Mouse (Mus musculus) E14TG2a.4 (cell line): ENCODE results near the gene Rgs9.

Experiments used
- H3K27me3 ChIP-seq: 2 replicates; pipeline ENCODE4 v1.6.1; 2014; ENCODE audit warnings: low read length, control low read depth; ENCODE audit not compliant: insufficient read depth
- H3K36me3 ChIP-seq: 2 replicates; pipeline ENCODE4 v1.6.1; 2014; ENCODE audit warnings: low read length, control low read depth; ENCODE audit not compliant: insufficient read depth
- H3K4me1 ChIP-seq: replicated peaks from 2 replicates; pipeline ENCODE4 v1.6.1; 2014; ENCODE audit warnings: low read depth, low read length, control low read depth
- H3K4me3 ChIP-seq: replicated peaks from 2 replicates; pipeline ENCODE4 v1.5.1; 2014; ENCODE audit warnings: mild to moderate bottlenecking, low read length
- H3K9me3 ChIP-seq: 2 replicates; pipeline ENCODE4 v1.6.1; 2014; ENCODE audit warnings: low read length, control low read depth
- CTCF ChIP-seq: conservative IDR thresholded peaks from 2 replicates; pipeline ENCODE4 v1.5.1; 2014; ENCODE audit warnings: low read length
- NANOG ChIP-seq: IDR thresholded peaks from 2 replicates; pipeline ENCODE4 v1.6.1; 2014; ENCODE audit warnings: borderline replicate concordance, low read length, mixed read lengths
- POU5F1 ChIP-seq: IDR thresholded peaks from 2 replicates; pipeline ENCODE4 v1.6.1; 2014; ENCODE audit warnings: low read length, borderline replicate concordance

The Rgs9 gene

DNA sequence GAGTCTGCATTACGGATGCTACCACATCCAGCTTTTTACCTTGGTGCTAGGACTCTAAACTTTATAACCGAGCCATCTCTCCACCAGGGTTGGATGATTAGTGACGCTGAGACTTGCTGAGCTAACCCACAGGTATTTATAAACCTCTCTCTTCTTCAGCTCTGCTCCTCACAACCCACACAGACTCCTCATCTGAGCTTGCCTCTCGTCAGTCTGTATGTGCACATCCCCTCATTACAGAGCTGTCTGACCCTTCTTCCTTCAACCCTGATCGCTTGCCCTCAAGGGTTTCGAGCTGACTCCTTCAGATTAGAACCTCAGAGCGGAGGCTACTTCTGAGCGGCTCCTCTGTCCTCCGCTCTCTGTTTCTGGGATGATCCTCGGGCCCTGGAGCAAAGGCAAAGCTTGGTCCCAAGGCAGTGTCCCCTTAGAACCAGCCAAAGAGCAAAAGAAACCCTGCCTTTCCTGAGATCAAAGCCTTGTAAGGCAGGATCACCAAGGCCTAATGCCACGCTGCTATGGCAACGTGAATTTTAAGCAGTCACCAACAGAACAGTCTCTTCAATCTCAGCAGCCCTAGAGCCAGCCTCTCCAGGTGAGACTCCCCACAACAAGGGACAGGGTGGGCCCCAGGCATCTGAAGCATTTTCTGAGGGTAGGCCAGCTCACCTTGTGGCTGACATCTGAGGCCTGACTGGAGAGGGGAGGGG lies 79.9 kb downstream of the Rgs9 start:
- H3K27me3 ChIP-seq, result peaks cover 10% of the 10 kb centered on the region
- TF ChIP-seq POU5F1, result no peak
- TF ChIP-seq NANOG, result no peak
- no peak for TF ChIP-seq CTCF
- no peak overlapping the region for H3K4me3 ChIP-seq
- no peaks in the 10 kb centered on the region for H3K4me1 ChIP-seq
- H3K36me3 ChIP-seq, result no peaks in the 10 kb centered on the region
- H3K9me3 ChIP-seq, result peaks cover 12% of the 10 kb centered on the region

GRCm38 (mm10) chr11:109210772-109211171 lies 87.2 kb downstream of the Rgs9 start:
- TF ChIP-seq CTCF (no peak), POU5F1 (no peak), NANOG (no peak)
- H3K27me3 ChIP-seq, result no peaks in the 10 kb centered on the region
- no peaks in the 10 kb centered on the region for H3K36me3 ChIP-seq
- no peaks in the 10 kb centered on the region for H3K4me1 ChIP-seq
- no peaks in the 10 kb centered on the region for H3K9me3 ChIP-seq
- no peak overlapping the region for H3K4me3 ChIP-seq

DNA sequence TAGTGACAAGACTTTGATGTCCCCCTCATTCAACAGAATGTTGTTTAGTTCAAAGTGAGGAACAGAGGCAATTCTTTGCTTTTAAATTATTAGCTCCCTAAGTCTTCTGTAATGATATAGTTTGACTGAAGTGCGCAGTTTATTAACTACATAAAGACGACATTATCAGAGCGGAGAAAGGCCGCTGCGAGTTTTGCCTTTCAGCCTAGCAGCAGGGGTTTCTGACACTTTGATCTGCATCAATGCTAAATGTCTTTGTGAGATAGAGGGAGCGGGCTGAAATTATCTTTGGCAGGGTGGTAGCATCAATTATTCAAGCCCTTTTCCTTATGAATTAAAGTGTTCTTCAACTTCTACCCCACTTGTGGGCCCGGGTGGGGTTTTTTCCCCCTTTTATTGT lies 87.6 kb downstream of the Rgs9 start:
- no peaks in the 10 kb centered on the region for H3K9me3 ChIP-seq
- TF ChIP-seq POU5F1 (no peak), CTCF (no peak), NANOG (no peak)
- H3K4me3 ChIP-seq, result no peak overlapping the region
- no peaks in the 10 kb centered on the region for H3K27me3 ChIP-seq
- no peaks in the 10 kb centered on the region for H3K4me1 ChIP-seq
- no peaks in the 10 kb centered on the region for H3K36me3 ChIP-seq

- TF ChIP-seq POU5F1 (no peak), NANOG (no peak), CTCF (no peak)
Measured at GRCm38 (mm10) chr11:109206732-109207131, 91.2 kb downstream of the Rgs9 start.

DNA sequence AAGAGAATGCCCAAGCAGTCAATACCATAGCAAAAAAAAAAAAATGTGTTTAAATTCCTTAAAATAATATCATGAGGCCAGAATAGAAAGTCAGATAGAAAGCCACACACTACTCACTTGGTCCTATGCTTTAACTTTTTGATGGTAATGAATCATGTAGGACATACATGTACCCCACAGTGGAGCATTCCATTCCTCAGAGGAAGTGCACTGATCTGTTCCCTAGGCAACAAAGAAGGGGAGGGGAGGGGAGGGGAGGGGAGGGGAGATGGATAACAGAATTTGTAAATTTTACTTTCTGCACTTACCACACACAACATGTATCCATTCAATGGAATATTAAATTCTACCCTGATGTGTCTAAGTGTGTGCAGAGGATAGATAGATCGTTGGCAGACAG lies 91.9 kb downstream of the Rgs9 start:
- Histone ChIP-seq H3K27me3 (no peaks in the 10 kb centered on the region; the same call in 1 of the 2 replicates), H3K9me3 (no peaks in the 10 kb centered on the region), H3K36me3 (no peaks in the 10 kb centered on the region), H3K4me1 (no peaks in the 10 kb centered on the region), H3K4me3 (no peak overlapping the region)
- TF ChIP-seq NANOG, result no peak
- TF ChIP-seq POU5F1, result no peak
- no peak for TF ChIP-seq CTCF

More at GRCm38 (mm10) chr11:109206732-109207131, 91.2 kb downstream of the Rgs9 start:
- Histone ChIP-seq H3K27me3 (no peaks in the 10 kb centered on the region; the same call in 1 of the 2 replicates), H3K9me3 (no peaks in the 10 kb centered on the region), H3K4me1 (no peaks in the 10 kb centered on the region), H3K36me3 (no peaks in the 10 kb centered on the region), H3K4me3 (no peak overlapping the region)

DNA sequence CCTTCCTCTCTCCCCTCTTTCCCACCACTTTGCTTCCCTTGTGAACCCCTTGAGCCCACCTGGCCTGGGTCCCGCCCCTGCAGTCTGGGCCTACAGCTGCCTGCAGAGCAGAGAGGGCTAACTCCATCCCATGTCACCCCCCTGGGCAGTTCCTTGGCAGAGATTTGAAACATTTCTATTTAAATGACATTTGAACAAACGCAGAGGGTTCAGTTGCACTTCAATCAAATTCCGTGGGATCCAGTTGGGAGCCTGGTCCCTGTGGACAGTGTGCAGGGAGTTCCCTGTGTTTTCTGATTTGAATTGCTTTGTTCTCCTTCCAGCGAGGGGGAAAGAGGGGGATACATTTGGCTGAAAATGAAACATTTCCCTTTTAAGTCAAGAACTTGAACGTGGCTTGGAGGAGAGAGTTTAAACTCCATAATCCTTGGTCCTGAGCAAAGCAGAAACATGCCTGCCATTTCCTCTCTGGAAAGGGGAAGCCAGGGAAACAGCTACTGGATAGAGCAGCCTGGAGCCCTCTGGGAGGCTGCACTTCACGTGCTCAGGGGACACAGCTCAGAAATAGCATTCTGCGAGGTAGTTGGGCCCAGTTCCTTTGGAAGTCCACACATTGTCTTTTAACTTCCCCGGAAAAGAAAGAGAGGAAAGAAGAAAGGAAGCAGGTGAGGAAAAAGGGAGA lies 98.2 kb downstream of the Rgs9 start:
- Histone ChIP-seq H3K9me3 (peaks cover 15% of the 10 kb centered on the region), H3K27me3 (peaks cover 4% of the 10 kb centered on the region; the same call in 1 of the 2 replicates), H3K4me3 (no peak overlapping the region), H3K36me3 (no peaks in the 10 kb centered on the region), H3K4me1 (peaks cover 6% of the 10 kb centered on the region)
- no peak for TF ChIP-seq NANOG
- TF ChIP-seq CTCF, result no peak
- no peak for TF ChIP-seq POU5F1

DNA sequence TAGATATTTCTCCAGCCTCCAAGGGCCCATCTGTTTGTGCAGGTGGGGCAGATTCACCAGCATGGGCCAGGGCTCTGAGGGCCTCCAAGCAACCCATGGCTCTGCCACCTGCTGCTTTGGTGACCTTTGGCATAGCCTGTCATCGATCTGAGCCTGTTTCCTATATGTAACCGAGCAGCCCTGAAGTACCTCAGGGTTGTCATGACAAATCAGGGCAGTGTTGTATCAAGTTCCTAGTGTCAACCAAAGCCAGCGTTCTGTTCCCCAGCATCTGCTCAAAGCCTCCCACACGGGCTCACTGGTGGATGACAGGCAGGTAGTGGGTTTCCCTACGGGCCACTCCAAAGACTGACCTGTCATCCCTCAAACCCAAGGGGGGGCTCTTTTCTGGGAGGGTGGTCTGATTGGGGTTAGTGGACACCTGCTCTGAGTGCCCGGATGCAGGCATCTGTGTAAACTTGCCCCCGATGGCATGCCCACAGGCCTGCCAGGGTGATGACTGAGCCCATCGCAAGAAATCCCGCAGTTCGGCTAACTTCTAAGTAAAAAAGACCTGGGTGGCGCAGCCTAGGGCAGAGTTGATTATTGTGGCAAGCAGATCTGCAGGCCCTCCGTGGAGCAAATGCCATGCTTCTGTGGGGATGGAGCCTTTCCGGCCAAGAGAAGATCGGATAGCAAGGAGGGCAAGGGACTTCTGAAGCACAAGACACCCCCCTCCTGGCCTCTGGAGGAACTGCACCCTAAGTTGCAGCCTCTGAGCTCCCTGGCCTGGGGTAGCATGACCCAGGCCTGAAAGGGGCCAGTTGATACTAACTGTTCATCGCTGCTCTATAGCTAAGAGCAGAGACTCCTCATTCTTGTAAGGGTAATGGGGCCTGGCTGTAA lies 105.0 kb downstream of the Rgs9 start:
- TF ChIP-seq NANOG (no peak), CTCF (peak; percentile 67)
- peaks cover 4% of the 10 kb centered on the region; the same call in 1 of the 2 replicates for H3K4me1 ChIP-seq
- no peaks in the 10 kb centered on the region for H3K36me3 ChIP-seq

DNA sequence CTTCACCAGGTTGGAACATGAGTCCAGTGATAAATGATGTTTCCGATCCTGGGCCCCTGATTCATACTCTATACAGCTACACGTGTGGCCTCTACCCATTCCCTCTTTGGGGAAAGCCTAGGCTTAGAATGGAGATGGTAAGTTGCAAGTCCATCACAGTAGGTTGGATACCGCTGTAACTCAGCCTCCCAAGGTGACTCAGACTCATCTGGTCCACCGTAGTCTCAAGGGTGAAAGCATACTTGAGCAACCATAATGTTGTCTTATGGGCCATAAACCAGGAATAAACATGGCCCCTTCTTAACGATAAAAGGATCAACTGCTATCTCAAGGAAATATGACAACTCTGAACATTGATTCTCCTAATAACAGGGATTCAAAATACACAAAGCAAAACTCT lies 109.7 kb downstream of the Rgs9 start:
- TF ChIP-seq CTCF (no peak), POU5F1 (no peak), NANOG (no peak)
- Histone ChIP-seq H3K9me3 (peaks cover 16% of the 10 kb centered on the region), H3K4me3 (no peak overlapping the region), H3K4me1 (peaks cover 4% of the 10 kb centered on the region; the same call in 1 of the 2 replicates), H3K36me3 (no peaks in the 10 kb centered on the region), H3K27me3 (no peaks in the 10 kb centered on the region)

More for the DNA sequence above, 105.0 kb downstream of the Rgs9 start:
- H3K9me3 ChIP-seq, result peaks cover 13% of the 10 kb centered on the region
- H3K4me3 ChIP-seq, result 0 out of 2 replicates have a peak overlapping the region, but pooled peaks have one; percentile 13
- H3K27me3 ChIP-seq, result 0 out of 2 replicates have a peak, but pooled peaks cover 4% of the 10 kb centered on the region
